Comparison of ENCODE assay signal across 13 mouse cellular contexts in genomic region chr5:107252435-107252834, GRCm38 (mm10). TPM values are rescaled to one million over a fixed set of nuclear protein-coding genes. Genes with fewer than 3 reads are reported as not detected.
DNase-seq lines count a peak whose midpoint lies in the region; ATAC-seq lines count a peak whose summit lies in the region.
"Had no signal": no experiment of that assay in that cellular context is flagged by ENCODE, and none has a peak within 500 bp of the region (broad histone marks: within the 10 kb centered on the region; RNA-seq: fewer than 3 reads in every experiment).

No protein-coding gene starts in this region.

- H3K4me2 ChIP-seq in embryonic facial prominence, embryonic 12.5 days (replicated peaks): no peak overlapping the region
- no peak overlapping the region for H3K4me2 ChIP-seq in heart, embryonic 15.5 days
- H3K4me2 ChIP-seq in liver, embryonic 13.5 days: no peak overlapping the region
- H3K4me2 ChIP-seq: limb, embryonic 15.5 days had no signal

- H3K4me1 ChIP-seq in embryonic facial prominence, embryonic 12.5 days: peaks cover 37% of the 10 kb centered on the region
- peaks cover 39% of the 10 kb centered on the region for H3K4me1 ChIP-seq in embryonic facial prominence, embryonic 10.5 days
- peaks cover 35% of the 10 kb centered on the region for H3K4me1 ChIP-seq in heart, embryonic 15.5 days (replicated peaks)
- H3K4me1 ChIP-seq in brown adipose tissue, adult 24 weeks (ENCODE audit: control insufficient read depth, insufficient read depth, insufficient read length, low read length): peaks cover 7% of the 10 kb centered on the region
- H3K4me1 ChIP-seq in liver, embryonic 13.5 days (replicated peaks): peaks cover 40% of the 10 kb centered on the region

- no peaks in the 10 kb centered on the region for H3K27me3 ChIP-seq in embryonic facial prominence, embryonic 12.5 days
- H3K27me3 ChIP-seq in embryonic facial prominence, embryonic 10.5 days (replicated peaks; ENCODE audit: low read depth, poor library complexity, severe bottlenecking): no peaks in the 10 kb centered on the region; the same call in 1 of the 2 replicates
- no peaks in the 10 kb centered on the region for H3K27me3 ChIP-seq in heart, embryonic 15.5 days
- H3K27me3 ChIP-seq in liver, embryonic 13.5 days: no peaks in the 10 kb centered on the region
- H3K27me3 ChIP-seq: CH12.LX; limb, embryonic 15.5 days; megakaryocyte, embryonic 14.5 days had no signal

- no peak for ATAC-seq in embryonic facial prominence, embryonic 12.5 days (ENCODE audit: insufficient number of reproducible peaks, insufficient read depth, low FRiP score, low TSS enrichment)
- ATAC-seq in heart, embryonic 15.5 days (replicated peaks; ENCODE audit: insufficient number of reproducible peaks, insufficient read depth, low FRiP score, low read depth): 0 out of 2 replicates have a peak, but pooled peaks have one; percentile 18
- peak; percentile 83 for ATAC-seq in liver, embryonic 13.5 days (ENCODE audit: low read depth)

- peak overlapping the region; percentile 13; the same call in 1 of the 2 replicates for H3K27ac ChIP-seq in embryonic facial prominence, embryonic 12.5 days
- H3K27ac ChIP-seq in embryonic facial prominence, embryonic 10.5 days (replicated peaks): no peak overlapping the region
- peak overlapping the region; percentile 81 for H3K27ac ChIP-seq in heart, embryonic 15.5 days
- 0 out of 2 replicates have a peak overlapping the region, but pooled peaks have one; percentile 5 for H3K27ac ChIP-seq in brown adipose tissue, adult 24 weeks (replicated peaks; ENCODE audit: low read depth, low read length)
- peak overlapping the region; percentile 77 for H3K27ac ChIP-seq in liver, embryonic 13.5 days
- H3K27ac ChIP-seq: limb, embryonic 15.5 days had no signal

- 0 out of 2 replicates have a peak, but pooled peaks cover 5% of the 10 kb centered on the region for H3K9me3 ChIP-seq in embryonic facial prominence, embryonic 12.5 days
- peaks cover 22% of the 10 kb centered on the region for H3K9me3 ChIP-seq in embryonic facial prominence, embryonic 10.5 days
- H3K9me3 ChIP-seq in heart, embryonic 15.5 days (replicated peaks): no peaks in the 10 kb centered on the region
- H3K9me3 ChIP-seq in liver, embryonic 13.5 days (replicated peaks): no peaks in the 10 kb centered on the region
- H3K9me3 ChIP-seq: limb, embryonic 15.5 days had no signal

- H3K9ac ChIP-seq in embryonic facial prominence, embryonic 12.5 days: no peak overlapping the region
- no peak overlapping the region for H3K9ac ChIP-seq in heart, embryonic 15.5 days
- peak overlapping the region; percentile 44; the same call in 1 of the 2 replicates for H3K9ac ChIP-seq in liver, embryonic 13.5 days
- H3K9ac ChIP-seq: limb, embryonic 15.5 days had no signal

- H3K36me3 ChIP-seq in embryonic facial prominence, embryonic 12.5 days: peaks cover 8% of the 10 kb centered on the region
- peaks cover 16% of the 10 kb centered on the region for H3K36me3 ChIP-seq in embryonic facial prominence, embryonic 10.5 days (replicated peaks)
- no peaks in the 10 kb centered on the region; the same call in 1 of the 2 replicates for H3K36me3 ChIP-seq in heart, embryonic 15.5 days
- H3K36me3 ChIP-seq in liver, embryonic 13.5 days: peaks cover 7% of the 10 kb centered on the region; the same call in 1 of the 2 replicates

- 7% methylated on average over 1 of the region's 1 CpGs for WGBS in embryonic facial prominence, embryonic 12.5 days
- WGBS in embryonic facial prominence, embryonic 10.5 days: 24% methylated on average over 1 of the region's 1 CpGs
- WGBS in heart, embryonic 15.5 days: 32% methylated on average over 1 of the region's 1 CpGs
- WGBS in liver, embryonic 13.5 days (ENCODE audit: insufficient replicate concordance): 24% methylated on average over 1 of the region's 1 CpGs

- DNase-seq in embryonic facial prominence, embryonic 10.5 days (ENCODE audit: low spot score): no peak
- no peak for DNase-seq in heart, adult 18-20 months
- peak; percentile 45 for DNase-seq in liver, embryonic 13.5 days
- DNase-seq in spleen, adult 12 weeks (ENCODE audit: low spot score): no peak
- no peak for DNase-seq in cerebellum, postnatal 4 days (ENCODE audit: low spot score in 2 of 2)
- DNase-seq: cerebellum, adult 8-10 months; spleen, adult 18-20 months had no signal

- H3K4me3 ChIP-seq in embryonic facial prominence, embryonic 12.5 days: no peak overlapping the region
- H3K4me3 ChIP-seq in embryonic facial prominence, embryonic 10.5 days: no peak overlapping the region
- no peak overlapping the region for H3K4me3 ChIP-seq in heart, embryonic 15.5 days
- H3K4me3 ChIP-seq in brown adipose tissue, adult 24 weeks (ENCODE audit: insufficient read depth, low read depth, low read length): no peak overlapping the region
- H3K4me3 ChIP-seq in liver, embryonic 13.5 days (replicated peaks): no peak overlapping the region
- H3K4me3 ChIP-seq: limb, embryonic 15.5 days; megakaryocyte, embryonic 14.5 days had no signal

RNA-seq across cellular contexts. Expression of gene Tgfbr3, which starts 37.0 kb away (rescaled TPM):
- 25.3 and 27.5 TPM in 2 replicates for polyA plus RNA-seq in embryonic facial prominence, embryonic 12.5 days (2016; fragmentation: Nextera tagmentation; extraction: Ambion mirVana)
- 9.4 and 9.8 TPM in 2 replicates for polyA plus RNA-seq in embryonic facial prominence, embryonic 10.5 days (2016; fragmentation: Nextera tagmentation; extraction: Ambion mirVana)
- polyA plus RNA-seq in heart, embryonic 15.5 days (2015; fragmentation: Nextera tagmentation; extraction: Ambion mirVana): 16.8 and 23.8 TPM in 2 replicates
- total RNA-seq in heart, adult 18-20 months (2021): 10 to 100 TPM; 36.4 to 44.5 TPM
- 27.0 and 33.8 TPM in 2 replicates for polyA plus RNA-seq in brown adipose tissue, adult 24 weeks (2012; ENCODE audit: insufficient read depth, insufficient read length, missing spikeins)
- 7.1 and 9.9 TPM in 2 replicates for polyA plus RNA-seq in liver, embryonic 13.5 days (2015; fragmentation: Nextera tagmentation; extraction: Ambion mirVana)
